Mouse (Mus musculus): ENCODE results near the gene P3h3. TPM values are rescaled to one million over a fixed set of nuclear protein-coding genes. Genes with fewer than 3 reads are reported as not detected.

P3h3 gene
- polyA plus RNA-seq, 1 experiment, result 1.1 TPM

DNA sequence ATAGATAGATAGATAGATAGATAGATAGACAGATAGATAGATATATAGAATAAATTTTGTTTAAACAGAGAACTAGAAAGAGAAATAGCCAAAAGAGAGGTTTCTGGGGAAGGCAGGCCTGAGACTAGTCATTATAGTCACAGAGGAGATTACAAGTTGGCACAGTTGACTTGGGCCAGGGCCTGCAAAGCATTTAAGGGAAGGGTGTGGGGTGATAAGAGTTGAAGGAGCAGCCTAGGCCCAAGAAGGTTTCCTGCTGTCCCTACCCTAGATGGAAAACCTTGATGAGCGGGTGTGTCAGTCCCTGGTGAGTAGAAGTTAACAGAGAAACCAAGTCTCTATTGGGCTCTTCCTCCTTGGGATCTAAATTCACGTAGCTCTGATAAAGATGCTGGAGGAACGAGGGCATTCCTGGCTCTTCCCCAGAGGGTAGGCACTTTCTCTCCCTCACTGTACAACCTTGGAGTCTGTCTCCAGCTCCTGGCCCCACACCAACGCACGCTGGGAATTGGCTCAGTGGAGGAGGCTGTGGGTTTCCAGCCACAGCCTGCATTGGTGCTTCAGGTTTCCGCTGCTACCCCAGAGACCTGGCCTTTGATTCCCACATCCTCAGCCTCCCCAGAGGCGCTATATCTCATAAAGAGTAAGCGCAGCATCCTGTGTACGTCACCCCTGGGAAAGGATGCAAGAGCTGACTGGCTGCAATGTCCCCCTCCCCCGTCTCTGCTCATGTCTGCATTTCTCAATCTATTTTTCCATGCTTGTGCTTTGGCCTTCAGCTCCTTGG lies 27.4 kb upstream of the P3h3 start:
- H3K27me3 ChIP-seq (ENCODE audit: control insufficient read depth, insufficient read depth, insufficient read length), result peaks cover 13% of the 10 kb centered on the region
- no peak overlapping the region for H3K4me3 ChIP-seq
- H3K36me3 ChIP-seq (ENCODE audit: control insufficient read depth, insufficient read depth), result no peaks in the 10 kb centered on the region
- no peaks in the 10 kb centered on the region for H3K79me2 ChIP-seq (ENCODE audit: control insufficient read depth, insufficient read depth)
- TF ChIP-seq SRF (IDR thresholded peaks at IDR 0.05; ENCODE audit: control insufficient read depth, insufficient read length, low read depth), result no peak
- no peak for TF ChIP-seq CEBPB (IDR thresholded peaks at IDR 0.05; ENCODE audit: insufficient read depth, poor library complexity, severe bottlenecking)
- no peak for TF ChIP-seq E2F4 (IDR thresholded peaks at IDR 0.05; ENCODE audit: insufficient read depth)
- no peak for TF ChIP-seq TCF3 (IDR thresholded peaks at IDR 0.05; ENCODE audit: insufficient read length, low read depth)
- no peak for TF ChIP-seq POLR2AphosphoS2 (IDR thresholded peaks at IDR 0.05; ENCODE audit: insufficient read length, low read depth)
- no peak overlapping the region for H3K4me2 ChIP-seq (ENCODE audit: low read depth)
- H3ac ChIP-seq (ENCODE audit: control insufficient read depth, insufficient read length), result no peak overlapping the region

DNA sequence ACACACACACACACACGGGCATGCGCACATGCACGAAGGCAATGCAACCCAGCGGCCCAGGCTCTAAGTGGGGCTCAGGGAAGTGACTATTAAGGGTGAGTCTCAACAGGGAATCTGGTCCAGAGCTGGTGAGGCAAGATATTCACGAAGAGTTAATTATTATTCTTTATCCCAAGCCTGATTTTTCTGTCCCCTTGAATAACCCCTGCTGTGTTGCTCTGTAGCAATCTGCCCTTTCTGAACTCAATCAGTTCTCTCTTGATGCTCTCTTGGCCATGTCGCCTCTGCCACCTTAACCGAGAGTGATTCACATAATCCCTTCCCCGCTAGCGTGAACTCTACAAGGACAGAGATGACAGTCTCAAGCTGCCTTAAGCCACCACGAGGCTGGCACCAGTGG lies 25.8 kb upstream of the P3h3 start:
- H3K36me3 ChIP-seq (ENCODE audit: control insufficient read depth, insufficient read depth), result no peaks in the 10 kb centered on the region
- no peak overlapping the region for H3K4me3 ChIP-seq
- no peak overlapping the region for H3K4me2 ChIP-seq (ENCODE audit: low read depth)
- no peak overlapping the region for H3ac ChIP-seq (ENCODE audit: control insufficient read depth, insufficient read length)
- H3K27me3 ChIP-seq (ENCODE audit: control insufficient read depth, insufficient read depth, insufficient read length), result peaks cover 15% of the 10 kb centered on the region
- no peaks in the 10 kb centered on the region for H3K79me2 ChIP-seq (ENCODE audit: control insufficient read depth, insufficient read depth)
- TF ChIP-seq TCF3 (IDR thresholded peaks at IDR 0.05; ENCODE audit: insufficient read length, low read depth) (no peak), MYOD1 (IDR thresholded peaks at IDR 0.05; ENCODE audit: control insufficient read depth in 1 of 3, insufficient read length in 2 of 3, low read depth in 2 of 3) (no peak), CEBPB (IDR thresholded peaks at IDR 0.05; ENCODE audit: insufficient read depth, poor library complexity, severe bottlenecking) (no peak), POLR2AphosphoS2 (IDR thresholded peaks at IDR 0.05; ENCODE audit: insufficient read length, low read depth) (no peak), REST (IDR thresholded peaks at IDR 0.05; ENCODE audit: insufficient read depth, insufficient read length) (no peak), POLR2A (IDR thresholded peaks at IDR 0.05; ENCODE audit: insufficient read length, low read depth) (no peak), USF1 (IDR thresholded peaks at IDR 0.05; ENCODE audit: low read depth) (no peak), TCF12 (IDR thresholded peaks at IDR 0.05; ENCODE audit: insufficient read depth, poor library complexity, severe bottlenecking) (no peak), SRF (IDR thresholded peaks at IDR 0.05; ENCODE audit: control insufficient read depth, insufficient read length, low read depth) (no peak), E2F4 (IDR thresholded peaks at IDR 0.05; ENCODE audit: insufficient read depth) (no peak), MYOG (IDR thresholded peaks at IDR 0.05; ENCODE audit: control insufficient read depth in 1 of 3, insufficient read depth in 1 of 3, insufficient read length in 2 of 3, low read depth in 2 of 3) (no peak), MAX (IDR thresholded peaks at IDR 0.05; ENCODE audit: low read depth) (no peak)

DNA sequence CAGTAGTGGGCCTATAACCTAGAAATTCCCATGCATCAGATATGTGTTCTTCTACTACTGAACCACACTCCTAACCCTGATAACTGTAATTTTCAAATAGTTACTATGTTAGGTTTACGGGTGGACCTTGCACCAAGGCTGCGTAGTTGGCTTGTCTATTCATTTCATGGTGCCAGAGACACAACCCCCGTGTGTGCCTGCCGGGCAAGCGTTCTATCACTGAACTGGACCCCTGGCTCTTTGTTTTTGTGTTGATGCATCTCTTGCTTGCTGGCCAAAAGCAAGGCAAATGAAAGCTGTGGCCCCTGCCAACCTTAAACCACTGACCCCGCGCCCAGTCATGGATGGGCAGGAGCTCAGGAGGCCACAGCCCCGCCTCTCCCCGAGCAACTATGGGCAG lies 24.3 kb upstream of the P3h3 start:
- Histone ChIP-seq H3K27me3 (ENCODE audit: control insufficient read depth, insufficient read depth, insufficient read length) (peaks cover 18% of the 10 kb centered on the region), H3K79me2 (ENCODE audit: control insufficient read depth, insufficient read depth) (no peaks in the 10 kb centered on the region), H3ac (ENCODE audit: control insufficient read depth, insufficient read length) (no peak overlapping the region), H3K4me3 (no peak overlapping the region), H3K36me3 (ENCODE audit: control insufficient read depth, insufficient read depth) (no peaks in the 10 kb centered on the region), H3K4me2 (ENCODE audit: low read depth) (no peak overlapping the region)
- TF ChIP-seq MYOG (IDR thresholded peaks at IDR 0.05; ENCODE audit: control insufficient read depth in 1 of 3, insufficient read depth in 1 of 3, insufficient read length in 2 of 3, low read depth in 2 of 3), result no peak
- no peak for TF ChIP-seq USF1 (IDR thresholded peaks at IDR 0.05; ENCODE audit: low read depth)
- no peak for TF ChIP-seq CEBPB (IDR thresholded peaks at IDR 0.05; ENCODE audit: insufficient read depth, poor library complexity, severe bottlenecking)
- TF ChIP-seq TCF3 (IDR thresholded peaks at IDR 0.05; ENCODE audit: insufficient read length, low read depth), result no peak
- TF ChIP-seq MAX (IDR thresholded peaks at IDR 0.05; ENCODE audit: low read depth), result no peak
- TF ChIP-seq MYOD1 (IDR thresholded peaks at IDR 0.05; ENCODE audit: control insufficient read depth in 1 of 3, insufficient read length in 2 of 3, low read depth in 2 of 3), result no peak
- TF ChIP-seq POLR2A (IDR thresholded peaks at IDR 0.05; ENCODE audit: insufficient read length, low read depth), result no peak
- no peak for TF ChIP-seq REST (IDR thresholded peaks at IDR 0.05; ENCODE audit: insufficient read depth, insufficient read length)

DNA sequence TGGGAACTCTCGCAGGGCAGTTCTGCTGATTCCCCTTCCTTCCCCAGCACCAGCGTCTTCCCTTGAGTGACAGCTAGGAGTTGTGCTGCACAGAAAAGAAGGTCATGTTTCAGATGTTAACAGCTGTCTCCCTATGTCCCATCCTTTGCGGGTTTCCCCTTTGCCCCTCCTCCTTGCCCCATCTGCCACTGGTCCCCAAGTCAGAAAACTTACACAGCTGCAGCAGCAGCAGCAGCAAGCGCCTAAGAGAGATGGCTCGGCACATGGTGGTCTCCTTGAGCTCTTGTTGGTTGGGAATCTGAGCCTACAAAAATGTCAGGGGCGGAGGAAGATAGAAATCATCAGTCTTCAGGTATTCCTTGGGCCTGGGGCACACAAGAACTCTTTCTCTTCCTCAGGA lies 21.8 kb upstream of the P3h3 start:
- H3K4me3 ChIP-seq, result no peak overlapping the region
- peak in 2 of 3 experiments; percentile 7 to 34 for TF ChIP-seq MYOD1 (IDR thresholded peaks at IDR 0.05; ENCODE audit: control insufficient read depth in 1 of 3, insufficient read length in 2 of 3, low read depth in 2 of 3)
- TF ChIP-seq POLR2AphosphoS2 (IDR thresholded peaks at IDR 0.05; ENCODE audit: insufficient read length, low read depth), result no peak
- no peak overlapping the region for H3ac ChIP-seq (ENCODE audit: control insufficient read depth, insufficient read length)
- no peaks in the 10 kb centered on the region for H3K36me3 ChIP-seq (ENCODE audit: control insufficient read depth, insufficient read depth)
- H3K79me2 ChIP-seq (ENCODE audit: control insufficient read depth, insufficient read depth), result no peaks in the 10 kb centered on the region
- H3K4me2 ChIP-seq (ENCODE audit: low read depth), result no peak overlapping the region
- peaks cover 31% of the 10 kb centered on the region for H3K27me3 ChIP-seq (ENCODE audit: control insufficient read depth, insufficient read depth, insufficient read length)

DNA sequence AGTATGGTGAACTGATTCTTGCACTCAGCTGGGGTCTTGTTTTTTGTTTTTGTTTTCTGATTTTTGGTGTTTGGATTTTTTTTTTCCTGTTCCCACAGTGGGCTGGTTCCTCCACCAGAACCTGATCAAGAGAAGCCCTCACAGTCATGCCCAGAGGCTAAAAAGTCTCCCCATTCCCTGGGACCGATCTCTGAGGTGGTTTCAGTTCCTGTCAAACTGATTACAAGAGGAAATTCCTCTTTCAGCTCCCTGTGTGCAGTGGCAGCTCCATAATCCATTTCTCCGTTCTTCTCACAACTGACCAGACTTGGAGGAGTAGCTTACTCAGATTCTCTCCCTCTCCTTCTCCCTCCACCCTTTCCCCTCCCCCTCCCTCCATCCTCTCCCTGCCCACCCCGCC lies 16.8 kb upstream of the P3h3 start:
- no peak overlapping the region for H3K4me3 ChIP-seq
- no peak overlapping the region for H3K4me2 ChIP-seq (ENCODE audit: low read depth)
- peaks cover 57% of the 10 kb centered on the region for H3K27me3 ChIP-seq (ENCODE audit: control insufficient read depth, insufficient read depth, insufficient read length)
- no peak overlapping the region for H3ac ChIP-seq (ENCODE audit: control insufficient read depth, insufficient read length)
- TF ChIP-seq POLR2A (IDR thresholded peaks at IDR 0.05; ENCODE audit: insufficient read length, low read depth), result no peak
- H3K36me3 ChIP-seq (ENCODE audit: control insufficient read depth, insufficient read depth), result no peaks in the 10 kb centered on the region
- no peaks in the 10 kb centered on the region for H3K79me2 ChIP-seq (ENCODE audit: control insufficient read depth, insufficient read depth)

Measured in myocyte (in vitro differentiated cells).